Mouse (Mus musculus) intestine, embryonic 15.5 days (tissue): ENCODE data around the gene Pygm. TPM values are rescaled to one million over a fixed set of nuclear protein-coding genes. Genes with fewer than 3 reads are reported as not detected.

ENCODE experiments used
- ATAC-seq: fragments of 200-750 bp; cut with Nextera tagmentation; 2 replicates; pipeline ENCODE4 v1.8.0; 2017; ENCODE audit warnings: moderate TSS enrichment, moderate library complexity
- H3K27ac ChIP-seq: fragments of 300-500 bp; sonication (generic); 2 replicates; pipeline ENCODE4 v1.5.1; 2015; ENCODE audit warnings: mild to moderate bottlenecking, inconsistent platforms
- H3K27me3 ChIP-seq: fragments of 300-500 bp; sonication (generic); replicated peaks from 2 replicates; pipeline ENCODE4 v1.6.1; 2015; ENCODE audit warnings: inconsistent platforms
- H3K36me3 ChIP-seq: fragments of 300-500 bp; sonication (generic); 2 replicates; pipeline ENCODE4 v1.6.1; 2015; ENCODE audit warnings: inconsistent platforms
- H3K4me1 ChIP-seq: fragments of 300-500 bp; sonication (generic); replicated peaks from 2 replicates; pipeline ENCODE4 v1.6.1; 2015; ENCODE audit warnings: inconsistent platforms
- H3K4me2 ChIP-seq: fragments of 300-500 bp; sonication (generic); replicated peaks from 2 replicates; pipeline ENCODE4 v1.6.1; 2015; ENCODE audit warnings: mild to moderate bottlenecking, inconsistent platforms
- H3K4me3 ChIP-seq: fragments of 300-500 bp; sonication (generic); replicated peaks from 2 replicates; pipeline ENCODE4 v1.5.1; 2015; ENCODE audit warnings: inconsistent platforms
- H3K9ac ChIP-seq: fragments of 300-500 bp; sonication (generic); 2 replicates; pipeline ENCODE4 v1.6.1; 2015; ENCODE audit warnings: inconsistent platforms
- H3K9me3 ChIP-seq: fragments of 300-500 bp; sonication (generic); 2 replicates; pipeline ENCODE4 v1.6.1; 2016; ENCODE audit warnings: inconsistent platforms
- WGBS: fragments of 180-500 bp; shearing (Covaris S2); methylation state at CpG from one replicate; pipeline ENCODE4 v1.1.7; 2015; 5-methylcytosine and 5-hydroxymethylcytosine counted together
- polyA plus RNA-seq: library from polyadenylated mRNA; unstranded; fragments of >200 nt; fragmentation: Nextera tagmentation; extraction: Ambion mirVana; gene quantifications from 2 replicates; pipeline ENCODE4 v1.2.1, GENCODE M21; 2015

The Pygm gene
- polyA plus RNA-seq, 1 experiment from 2014 or later: 6.1 TPM

- Histone ChIP-seq H3K4me1 (no peaks in the 10 kb centered on the region), H3K9ac (no peak overlapping the region), H3K4me3 (no peak overlapping the region), H3K36me3 (no peaks in the 10 kb centered on the region), H3K27ac (no peak overlapping the region), H3K27me3 (peaks cover 13% of the 10 kb centered on the region), H3K9me3 (no peaks in the 10 kb centered on the region), H3K4me2 (no peak overlapping the region)
- 54% methylated on average over 10 of the region's 10 CpGs for whole genome bisulfite sequencing
- ATAC-seq: no peak
Observed at GRCm38 (mm10) chr19:6445761-6446423, 61.7 kb downstream of the Pygm start.

DNA sequence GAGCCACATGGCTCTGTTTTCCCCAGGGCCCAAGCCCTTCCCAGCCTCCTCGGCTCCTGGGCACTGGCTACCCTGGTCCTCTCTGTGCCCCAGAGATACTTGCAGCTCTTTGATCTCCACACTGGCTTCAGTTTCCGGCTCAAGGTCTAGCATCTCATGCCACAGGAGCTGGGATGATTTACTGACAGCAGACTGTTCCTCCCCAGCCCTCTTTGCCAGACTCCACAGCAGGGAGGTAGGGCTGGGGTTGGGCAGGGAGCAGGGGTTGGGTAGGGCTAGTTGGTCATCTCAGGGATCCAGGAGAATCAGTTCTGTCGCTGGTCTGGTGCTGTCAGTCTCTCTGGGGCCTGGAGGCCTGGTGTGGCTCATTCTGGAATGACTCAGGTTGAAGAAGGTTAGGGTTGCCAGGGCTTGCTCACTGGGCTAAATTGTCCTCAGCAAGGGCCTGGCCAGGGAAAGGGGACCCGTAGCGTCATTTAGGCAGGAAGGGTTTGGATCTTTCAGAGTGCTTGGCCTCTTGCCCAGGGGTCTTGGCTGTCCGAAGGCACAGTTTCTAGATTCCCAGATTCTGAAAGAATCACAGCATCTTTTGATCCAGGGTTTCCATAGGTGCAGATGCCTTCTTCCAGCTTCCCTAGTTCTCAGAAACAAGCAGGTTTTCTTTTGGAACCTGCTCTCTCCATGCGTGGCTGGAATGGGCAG, 62.7 kb downstream of the Pygm start:
- no peak for ATAC-seq
- Histone ChIP-seq H3K27ac (no peak overlapping the region), H3K36me3 (no peaks in the 10 kb centered on the region), H3K9ac (no peak overlapping the region), H3K27me3 (peaks cover 13% of the 10 kb centered on the region), H3K4me1 (peaks cover 3% of the 10 kb centered on the region; the same call in 1 of the 2 replicates), H3K9me3 (no peaks in the 10 kb centered on the region), H3K4me2 (no peak overlapping the region), H3K4me3 (no peak overlapping the region)
- WGBS: 54% methylated on average over 7 of the region's 7 CpGs

Other genes with a start within 250 kb of the Pygm start
- 0.80 and 1.3 TPM in 2 replicates for gene Batf2, start 243.4 kb upstream of the Pygm start, polyA plus RNA-seq
- gene Arl2, start 242.9 kb upstream of the Pygm start, polyA plus RNA-seq: 99.2 and 103 TPM in 2 replicates
- gene Majin, start 200.0 kb upstream of the Pygm start, polyA plus RNA-seq: not detected in 2 replicates
- gene Gpha2, start 158.0 kb upstream of the Pygm start, polyA plus RNA-seq: 0.39 and 0.41 TPM in 2 replicates
- 21.2 and 22.3 TPM in 2 replicates for gene Ppp2r5b, start 148.5 kb upstream of the Pygm start, polyA plus RNA-seq
- gene Atg2a, start 142.7 kb upstream of the Pygm start, polyA plus RNA-seq: 6.9 and 8.7 TPM in 2 replicates
- 88.8 and 115 TPM in 2 replicates for gene Ehd1, start 107.7 kb upstream of the Pygm start, polyA plus RNA-seq
- gene Cdc42bpg, start 77.9 kb upstream of the Pygm start, polyA plus RNA-seq: 1.0 and 1.4 TPM in 2 replicates
- gene Men1, start 49.4 kb upstream of the Pygm start, polyA plus RNA-seq: 68.8 and 71.9 TPM in 2 replicates
- 8.8 and 11.0 TPM in 2 replicates for gene Map4k2, start 43.3 kb upstream of the Pygm start, polyA plus RNA-seq
- gene Sf1, start 20.7 kb upstream of the Pygm start, polyA plus RNA-seq: 118 and 129 TPM in 2 replicates
- gene Rasgrp2, start 14.9 kb downstream of the Pygm start, polyA plus RNA-seq: 36.9 and 48.6 TPM in 2 replicates
- gene Nrxn2, start 34.3 kb downstream of the Pygm start, polyA plus RNA-seq: 1.1 and 2.0 TPM in 2 replicates
- gene Slc22a12, start 158.6 kb downstream of the Pygm start, polyA plus RNA-seq: 0.13 TPM in 1 of 2 replicates, not detected in the other